Mouse (Mus musculus): ENCODE results near the gene Nfkbil1. TPM values are rescaled to one million over a fixed set of nuclear protein-coding genes. Genes with fewer than 3 reads are reported as not detected.

The Nfkbil1 gene
- total RNA-seq, 2 experiments from 2014 or later: 13.6 to 15.8 TPM

DNA sequence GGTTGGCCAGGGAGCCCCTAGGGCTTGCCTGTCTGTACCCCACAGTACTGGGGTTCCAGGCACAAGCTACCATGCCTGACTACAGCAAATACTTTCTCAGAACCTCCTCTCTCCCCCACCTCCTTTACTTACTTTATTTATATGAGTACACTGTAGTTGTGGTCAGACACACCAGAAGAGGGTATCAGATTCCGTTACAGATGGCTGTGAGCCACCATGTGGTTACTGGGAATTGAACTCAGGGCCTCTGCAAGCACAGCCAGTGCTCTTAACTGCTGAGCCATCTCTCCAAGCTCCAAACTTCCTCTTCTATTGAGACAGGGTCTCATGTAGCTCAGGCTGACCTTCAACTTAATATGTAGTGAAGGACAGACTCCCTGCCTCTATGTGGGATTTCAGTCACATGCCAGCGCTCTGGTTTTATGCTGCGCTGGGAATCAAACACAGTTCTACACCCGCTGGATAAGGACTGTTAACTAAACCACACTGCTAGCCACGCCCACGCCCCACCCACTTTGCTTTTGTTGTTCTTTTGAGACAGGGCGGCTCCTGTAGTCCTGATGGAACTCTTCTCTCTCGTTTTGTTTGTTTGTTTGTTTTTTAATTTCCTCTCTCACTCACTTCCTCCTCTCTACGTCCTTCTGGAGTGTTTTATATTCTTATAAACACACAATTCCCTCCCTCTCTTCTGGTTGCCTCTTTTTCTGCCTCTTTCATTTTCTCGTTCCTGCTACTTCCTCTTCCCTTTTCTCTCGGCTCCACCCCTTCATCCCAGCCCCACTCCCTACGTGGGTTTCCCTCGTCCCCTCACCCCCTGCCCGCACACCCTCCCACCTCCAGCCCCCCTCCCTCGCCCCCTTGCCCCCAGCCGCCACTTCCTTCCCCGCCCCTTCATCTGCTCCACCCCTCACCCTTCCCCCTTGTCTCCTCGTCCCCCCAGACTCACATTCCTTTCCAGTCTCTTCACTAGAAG is 49.7 kb downstream of the Nfkbil1 start:
- peak in 1 of 2 experiments; percentile 54 for DNase-seq (ENCODE audit: low spot score in 2 of 2)

DNA sequence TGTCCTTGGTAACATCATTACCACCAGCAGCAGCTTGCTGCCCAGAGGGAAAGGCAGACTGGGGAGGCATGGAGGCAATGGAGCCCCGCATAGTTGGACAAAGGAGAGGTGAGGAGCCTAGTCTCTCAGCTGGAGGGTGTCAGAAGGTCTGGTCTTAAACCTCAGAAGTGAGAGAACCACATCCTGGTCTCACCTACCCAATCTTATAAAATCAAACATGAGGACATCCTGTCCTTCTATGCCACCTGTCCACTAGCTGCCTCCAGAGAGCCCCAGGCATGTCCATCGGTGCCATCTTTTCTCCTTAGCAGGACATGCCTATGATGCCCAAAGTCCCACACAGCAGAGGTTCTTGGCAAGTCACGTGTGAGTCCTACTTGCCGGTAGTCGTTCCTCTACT is 55.5 kb downstream of the Nfkbil1 start:
- DNase-seq (ENCODE audit: low spot score in 2 of 2): no peak

DNA sequence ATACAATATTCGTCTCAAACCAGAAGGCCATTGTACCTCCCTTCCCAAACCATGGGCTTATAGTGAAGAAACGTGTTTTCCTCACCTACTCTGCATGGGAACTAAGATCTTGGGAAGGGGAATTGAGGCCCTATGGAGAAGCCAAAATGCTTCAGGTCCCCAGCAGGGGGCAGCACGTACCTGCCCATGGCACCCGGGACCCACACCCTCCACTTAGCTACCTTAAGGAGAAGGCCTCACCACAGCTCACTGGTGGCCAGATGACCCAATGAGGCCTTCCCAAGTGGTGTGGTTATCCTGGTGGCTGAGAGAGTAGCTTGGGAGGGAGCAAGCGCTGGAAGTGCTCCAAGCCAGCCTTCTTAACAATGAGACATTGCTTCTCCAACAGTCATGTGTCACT is 57.1 kb downstream of the Nfkbil1 start:
- peak in 1 of 2 experiments; percentile 70 for DNase-seq (ENCODE audit: low spot score in 2 of 2)

DNA sequence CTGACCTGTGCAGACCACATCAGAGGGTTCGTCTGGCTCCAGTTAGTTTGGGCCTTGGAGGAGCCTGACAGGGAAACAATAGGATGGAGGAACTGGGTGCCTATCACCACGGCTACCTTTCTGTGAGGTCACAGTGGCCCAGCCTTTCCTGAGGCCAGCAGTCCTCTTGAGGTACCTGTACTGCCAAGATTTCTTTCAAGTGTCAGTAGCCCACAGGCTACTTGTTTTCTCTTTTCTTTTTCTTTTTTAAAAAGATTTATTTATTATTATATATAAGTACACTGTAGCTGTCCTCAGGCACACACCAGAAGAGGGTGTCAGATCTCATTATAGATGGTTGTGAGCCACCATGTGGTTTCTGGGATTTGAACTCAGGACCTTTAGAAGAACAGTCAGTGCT is 59.6 kb downstream of the Nfkbil1 start, which contains the start of gene Aif1:
Aif1 (minus strand) TSS at position 101 of the 400 bp plus-strand sequence.
- no peak for DNase-seq (ENCODE audit: low spot score in 2 of 2)

DNA sequence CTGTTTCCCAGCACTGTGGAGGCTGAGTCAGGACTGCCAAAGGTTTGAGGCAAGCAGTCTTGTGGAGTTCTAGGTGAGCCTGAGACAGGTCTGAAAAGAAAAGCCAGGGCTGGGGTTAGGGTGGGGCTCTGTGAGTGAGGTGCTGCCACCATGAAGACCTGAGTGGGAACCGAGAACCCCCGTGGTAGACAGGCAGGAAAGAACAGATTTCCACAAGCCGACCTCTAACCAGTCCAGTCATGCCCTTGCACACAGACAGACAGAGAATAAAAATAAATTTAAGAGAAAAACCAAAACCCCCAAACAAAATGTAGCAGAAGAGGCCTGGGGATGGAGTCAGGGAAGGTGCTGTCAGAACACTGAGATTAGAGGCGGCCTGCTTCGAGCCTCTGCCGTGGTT is 60.2 kb downstream of the Nfkbil1 start:
- no peak for DNase-seq (ENCODE audit: low spot score in 2 of 2)

DNA sequence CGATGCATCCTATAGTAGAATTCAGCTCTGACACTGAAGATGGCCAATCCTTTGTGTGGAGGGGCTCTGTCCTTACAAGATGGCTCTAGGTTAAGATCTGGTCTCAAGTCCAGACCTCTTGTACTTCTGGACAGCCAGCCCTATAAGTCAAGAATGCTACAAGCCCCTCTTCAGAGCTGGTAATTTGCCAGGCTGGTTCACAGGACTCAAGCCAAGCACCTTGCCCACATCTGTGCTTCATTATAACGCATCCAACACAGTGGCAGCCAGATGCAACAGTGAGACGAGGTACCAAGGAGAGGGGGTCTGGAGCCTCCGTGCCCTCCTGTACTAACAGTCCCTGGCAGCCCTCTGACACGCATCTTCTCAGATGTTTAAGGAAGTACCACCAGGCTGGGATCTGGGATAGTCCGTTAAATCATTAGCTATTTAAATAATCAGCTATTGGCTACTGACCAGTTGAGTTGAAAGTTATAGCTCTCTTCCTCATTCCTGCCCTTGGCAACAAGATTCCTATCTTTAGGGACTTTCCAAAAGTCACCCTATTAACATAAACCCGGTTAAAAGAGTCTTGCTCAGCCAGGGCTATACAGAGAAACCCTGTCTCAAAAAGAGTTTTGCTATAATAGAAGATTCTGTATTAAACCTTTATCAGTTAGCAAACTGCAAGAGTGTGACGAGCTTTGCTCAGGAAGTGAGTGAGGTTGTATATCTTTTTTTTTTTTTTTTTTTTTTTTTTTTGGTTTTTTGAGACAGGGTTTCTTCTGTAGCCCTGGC is 61.2 kb downstream of the Nfkbil1 start:
- no peak for DNase-seq (ENCODE audit: low spot score in 2 of 2)

DNA sequence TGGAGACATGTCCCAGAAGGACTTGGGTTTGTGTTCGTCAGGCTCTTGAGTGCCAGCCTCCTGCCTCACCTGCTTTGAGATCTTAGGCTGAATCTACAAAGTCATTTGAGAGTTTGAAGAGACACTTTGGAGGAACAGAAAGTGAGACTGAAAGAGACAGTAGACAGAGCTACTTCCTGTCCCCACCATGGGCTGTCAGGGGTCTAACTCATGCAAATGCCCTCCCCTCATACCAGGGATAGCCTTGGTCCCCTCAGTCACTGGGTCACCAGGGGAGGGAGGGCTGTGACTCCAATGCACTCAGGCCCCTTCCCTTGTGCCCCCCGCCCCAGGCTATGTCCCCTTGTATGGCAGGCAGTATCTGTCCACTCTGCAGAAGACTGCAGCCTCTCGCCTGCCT is 62.3 kb downstream of the Nfkbil1 start:
- no peak for DNase-seq (ENCODE audit: low spot score in 2 of 2)

DNA sequence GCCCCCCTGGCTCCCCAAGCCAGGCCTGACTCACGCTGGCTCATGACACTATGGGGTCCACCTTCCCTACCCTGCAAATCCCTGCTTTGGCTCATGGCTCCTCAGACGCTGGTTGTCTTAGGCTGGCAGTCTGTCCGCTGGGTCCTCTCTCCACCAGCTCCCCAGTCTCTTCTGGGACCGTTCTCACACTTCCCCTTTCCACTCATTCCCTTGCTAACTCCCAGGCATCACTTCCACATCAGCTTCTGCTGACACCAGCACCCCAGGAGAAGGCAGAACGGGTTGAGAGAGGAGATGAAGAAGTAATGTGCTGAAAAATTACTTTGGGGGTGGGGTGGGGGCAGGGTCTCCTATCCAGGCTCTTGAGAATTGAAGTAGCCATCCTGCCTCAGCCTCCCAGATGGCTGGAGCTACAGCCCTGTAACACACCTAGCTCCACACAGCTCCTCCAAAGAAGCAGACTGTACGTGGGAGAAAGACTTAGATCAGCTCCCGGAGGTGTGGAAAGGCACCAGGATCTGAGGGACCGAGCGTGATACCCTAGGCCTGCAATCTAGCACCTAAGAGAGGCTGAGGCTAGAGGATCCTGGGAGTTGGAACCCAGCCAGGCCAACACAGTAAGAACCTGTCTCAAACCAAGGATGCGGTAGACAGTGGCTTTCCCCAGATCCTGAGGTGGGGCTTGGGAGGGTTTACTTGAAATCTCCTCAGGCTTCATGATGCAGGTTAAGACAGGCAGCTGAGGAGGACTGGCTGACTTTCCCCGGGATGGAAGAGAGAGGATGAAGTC is 63.0 kb downstream of the Nfkbil1 start:
- no peak for DNase-seq (ENCODE audit: low spot score in 2 of 2)

Small RNAs within 50 kb of the gene (microRNA-seq; reads per million reads assigned to microRNA genes)
- gene Mir6973a: 0 reads per million in 2 experiments
- gene Mir6974: 0 to 0.20 reads per million in 2 experiments
- gene Mir6975: 0 reads per million in 2 experiments
- gene Mir8094: 0 reads per million in 2 experiments

Other genes starting within 250 kb of the Nfkbil1 start
- 10 to 100 TPM; 46.6 to 50.4 TPM for gene Vars, start 234.8 kb downstream of the Nfkbil1 start, total RNA-seq (2021)
- gene Vwa7, start 219.2 kb downstream of the Nfkbil1 start, total RNA-seq (2021): under 1 TPM; 0.15 to 0.22 TPM
- 1 to 10 TPM in 1 of 2 experiments, not detected in 1; 1.4 TPM for gene Sapcd1, start 207.8 kb downstream of the Nfkbil1 start, total RNA-seq (2021)
- gene Msh5, start 189.0 kb downstream of the Nfkbil1 start, total RNA-seq (2021): 1 to 10 TPM; 1.5 to 1.6 TPM
- gene Clic1, start 185.8 kb downstream of the Nfkbil1 start, total RNA-seq (2021): 1 to 10 TPM; 7.7 to 8.3 TPM
- gene Ddah2, start 176.8 kb downstream of the Nfkbil1 start, total RNA-seq (2021): 10 to 100 TPM in 1 of 2 experiments, 1 to 10 TPM in 1; 9.4 to 11.0 TPM
- gene Ly6g6c, start 170.4 kb downstream of the Nfkbil1 start, total RNA-seq (2021): not detected
- not detected for gene Mpig6b, start 169.6 kb downstream of the Nfkbil1 start, total RNA-seq (2021)
- 1 to 10 TPM; 3.6 to 5.0 TPM for gene Ly6g6e, start 158.9 kb downstream of the Nfkbil1 start, total RNA-seq (2021)
- 1 to 10 TPM in 1 of 2 experiments, under 1 TPM in 1; 0.87 to 2.0 TPM for gene Ly6g6d, start 157.7 kb downstream of the Nfkbil1 start, total RNA-seq (2021)
- gene Ly6g6f, start 150.2 kb downstream of the Nfkbil1 start, total RNA-seq (2021): under 1 TPM; 0.57 to 0.58 TPM
- gene Abhd16a, start 146.5 kb downstream of the Nfkbil1 start, total RNA-seq (2021): 100 to 1,000 TPM in 1 of 2 experiments, 10 to 100 TPM in 1; 97.6 to 103 TPM
- not detected for gene Ly6g5c, start 127.5 kb downstream of the Nfkbil1 start, total RNA-seq (2021)
- gene Ly6g5b, start 120.4 kb downstream of the Nfkbil1 start, total RNA-seq (2021): under 1 TPM; 0.30 to 0.56 TPM
- gene Gpank1, start 114.3 kb downstream of the Nfkbil1 start, total RNA-seq (2021): 10 to 100 TPM; 15.2 to 17.1 TPM
- 100 to 1,000 TPM; 179 to 185 TPM for gene Csnk2b, start 113.7 kb downstream of the Nfkbil1 start, total RNA-seq (2021)
- gene D17H6S53E, start 109.4 kb downstream of the Nfkbil1 start, total RNA-seq (2021): 10 to 100 TPM; 22.5 to 28.9 TPM
- gene Apom, start 103.7 kb downstream of the Nfkbil1 start, total RNA-seq (2021): not detected
- gene Bag6, start 100.6 kb downstream of the Nfkbil1 start, total RNA-seq (2021): 100 to 1,000 TPM; 323 to 339 TPM
- 100 to 1,000 TPM; 317 to 343 TPM for gene Prrc2a, start 70.9 kb downstream of the Nfkbil1 start, total RNA-seq (2021)
- gene Aif1, start 59.7 kb downstream of the Nfkbil1 start, total RNA-seq (2021): 10 to 100 TPM in 1 of 2 experiments, 1 to 10 TPM in 1; 9.4 to 13.0 TPM
- gene Lst1, start 47.4 kb downstream of the Nfkbil1 start, total RNA-seq (2021): 1 to 10 TPM; 5.5 to 6.7 TPM
- gene Ltb, start 41.4 kb downstream of the Nfkbil1 start, total RNA-seq (2021): under 1 TPM; 0.41 to 0.64 TPM
- gene Tnf, start 33.8 kb downstream of the Nfkbil1 start, total RNA-seq (2021): not detected
- gene Lta, start 30.4 kb downstream of the Nfkbil1 start, total RNA-seq (2021): under 1 TPM; 0.22 to 0.41 TPM
- not detected for gene Gm16181, start 15.0 kb downstream of the Nfkbil1 start, total RNA-seq (2021)
- 100 to 1,000 TPM; 637 to 681 TPM for gene Atp6v1g2, start 2.1 kb downstream of the Nfkbil1 start, total RNA-seq (2021)
- gene Ddx39b, start 6.0 kb upstream of the Nfkbil1 start, total RNA-seq (2021): 100 to 1,000 TPM; 210 to 215 TPM
- 10 to 100 TPM; 22.1 to 26.7 TPM for gene H2-D1, start 26.9 kb upstream of the Nfkbil1 start, total RNA-seq (2021)
- gene H2-Q1, start 84.6 kb upstream of the Nfkbil1 start, total RNA-seq (2021): under 1 TPM; 0.15 to 0.25 TPM
- gene H2-Q2, start 106.5 kb upstream of the Nfkbil1 start, total RNA-seq (2021): under 1 TPM; 0.46 to 0.50 TPM
- gene H2-Q4, start 143.8 kb upstream of the Nfkbil1 start, total RNA-seq (2021): 1 to 10 TPM; 1.5 to 2.4 TPM
- gene H2-Q6, start 189.1 kb upstream of the Nfkbil1 start, total RNA-seq (2021): under 1 TPM; 0.20 to 0.52 TPM
- under 1 TPM; 0.54 to 0.63 TPM for gene H2-Q7, start 203.4 kb upstream of the Nfkbil1 start, total RNA-seq (2021)
- under 1 TPM; 0.10 to 0.15 TPM for gene H2-Q10, start 234.3 kb upstream of the Nfkbil1 start, total RNA-seq (2021)

All from layer of hippocampus, adult 18-20 months (tissue).